Mouse (Mus musculus): ENCODE results near the gene Tssk2. TPM values are rescaled to one million over a fixed set of nuclear protein-coding genes. Genes with fewer than 3 reads are reported as not detected.

Tssk2 gene
- polyA plus RNA-seq (2015; fragmentation: Nextera tagmentation; extraction: Ambion mirVana) = 0.12 TPM in 1 of 2 replicates, not detected in the other

DNA sequence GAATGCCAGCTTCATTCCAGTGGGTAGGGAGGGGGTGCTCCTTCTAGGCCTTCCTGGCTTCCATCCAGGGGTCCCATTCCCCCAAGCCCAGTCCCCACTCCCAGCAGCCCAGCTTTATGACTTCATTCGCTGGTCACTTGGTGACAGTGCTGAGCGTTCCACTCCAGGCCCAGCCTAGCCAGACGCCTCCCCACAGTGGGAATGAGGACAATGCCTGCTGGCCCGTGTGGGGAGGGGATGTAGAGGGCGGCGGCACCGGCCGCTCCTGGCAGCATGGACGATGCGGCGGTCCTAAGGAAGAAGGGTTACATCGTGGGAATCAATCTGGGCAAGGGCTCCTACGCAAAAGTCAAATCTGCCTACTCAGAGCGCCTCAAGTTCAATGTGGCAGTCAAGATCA, at the start of gene Tssk2, which contains the start of gene Dgcr2:
Gene Tssk2 (plus strand): TSS at position 176 of the 400 bp plus-strand sequence.
Gene Dgcr2 (minus strand): TSS at position 101 of the 400 bp plus-strand sequence.
- 90% methylated on average over 14 of the region's 14 CpGs for WGBS
- H3K4me2 ChIP-seq (replicated peaks) = no peak within 1 kb of the TSS
- ATAC-seq (ENCODE audit: insufficient number of reproducible peaks, low FRiP score, low TSS enrichment, low read depth) = no peak
- H3K27ac ChIP-seq (replicated peaks) = no peak within 1 kb of the TSS
- no peak within 1 kb of the TSS for H3K4me3 ChIP-seq (replicated peaks)
- no peaks in the 10 kb centered on the region for H3K4me1 ChIP-seq
- no peak within 1 kb of the TSS for H3K9ac ChIP-seq
- H3K27me3 ChIP-seq = no peaks in the 10 kb centered on the region
- no peaks in the 10 kb centered on the region for H3K9me3 ChIP-seq (replicated peaks)
- peaks cover 50% of the 10 kb centered on the region for H3K36me3 ChIP-seq

DNA sequence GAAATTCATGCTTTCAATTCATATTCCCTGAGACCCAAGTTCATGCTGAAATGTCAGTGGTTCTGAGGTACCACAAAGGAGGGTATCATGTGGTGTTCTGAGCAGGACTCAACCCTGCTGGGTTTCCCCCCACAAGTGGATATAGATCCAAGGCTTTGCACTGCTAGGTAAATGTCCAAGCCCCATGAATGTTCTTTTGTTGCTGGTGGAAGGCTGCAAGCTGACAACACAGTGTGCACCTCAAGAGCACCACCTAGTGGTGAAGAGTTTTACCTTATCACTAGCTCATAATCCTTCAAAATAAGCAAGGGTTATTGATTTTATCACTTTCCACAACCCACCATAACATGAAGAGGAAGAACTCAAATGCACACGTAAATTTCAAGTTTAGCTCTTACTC, 49.5 kb upstream of the Tssk2 start:
- no peaks in the 10 kb centered on the region for H3K27me3 ChIP-seq
- no peaks in the 10 kb centered on the region for H3K4me1 ChIP-seq
- ATAC-seq (ENCODE audit: insufficient number of reproducible peaks, low FRiP score, low TSS enrichment, low read depth) = no peak
- H3K27ac ChIP-seq (replicated peaks) = no peak overlapping the region
- no peak overlapping the region for H3K4me3 ChIP-seq (replicated peaks)
- peaks cover 92% of the 10 kb centered on the region for H3K36me3 ChIP-seq
- 23% methylated on average over 1 of the region's 1 CpGs for WGBS
- H3K4me2 ChIP-seq (replicated peaks) = no peak overlapping the region
- H3K9ac ChIP-seq = no peak overlapping the region
- H3K9me3 ChIP-seq (replicated peaks) = no peaks in the 10 kb centered on the region

DNA sequence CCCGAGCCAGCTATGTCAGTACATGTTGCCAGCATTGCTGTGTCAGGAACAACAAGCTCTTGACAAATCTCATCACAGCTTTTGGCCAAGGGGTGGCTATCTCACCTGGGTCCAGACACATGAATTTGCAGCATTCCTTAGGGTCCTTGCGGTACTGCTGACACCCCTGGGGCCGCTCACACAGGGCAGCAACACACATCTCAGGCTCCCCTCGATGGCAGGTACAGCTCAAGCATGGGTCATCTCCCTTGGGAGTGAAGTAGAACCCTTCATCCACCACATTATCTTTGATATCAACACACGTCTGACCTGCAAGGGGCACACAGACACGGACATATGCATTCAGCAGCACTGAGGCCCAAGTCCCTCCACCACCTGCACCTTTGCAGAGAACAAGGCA, 49.0 kb upstream of the Tssk2 start:
- no peak overlapping the region for H3K4me2 ChIP-seq (replicated peaks)
- H3K4me3 ChIP-seq (replicated peaks) = no peak overlapping the region
- no peaks in the 10 kb centered on the region for H3K4me1 ChIP-seq
- ATAC-seq (ENCODE audit: insufficient number of reproducible peaks, low FRiP score, low TSS enrichment, low read depth) = no peak
- peaks cover 92% of the 10 kb centered on the region for H3K36me3 ChIP-seq
- H3K27me3 ChIP-seq = no peaks in the 10 kb centered on the region
- H3K9me3 ChIP-seq (replicated peaks) = no peaks in the 10 kb centered on the region
- WGBS = 76% methylated on average over 6 of the region's 6 CpGs
- H3K27ac ChIP-seq (replicated peaks) = no peak overlapping the region
- H3K9ac ChIP-seq = no peak overlapping the region

DNA sequence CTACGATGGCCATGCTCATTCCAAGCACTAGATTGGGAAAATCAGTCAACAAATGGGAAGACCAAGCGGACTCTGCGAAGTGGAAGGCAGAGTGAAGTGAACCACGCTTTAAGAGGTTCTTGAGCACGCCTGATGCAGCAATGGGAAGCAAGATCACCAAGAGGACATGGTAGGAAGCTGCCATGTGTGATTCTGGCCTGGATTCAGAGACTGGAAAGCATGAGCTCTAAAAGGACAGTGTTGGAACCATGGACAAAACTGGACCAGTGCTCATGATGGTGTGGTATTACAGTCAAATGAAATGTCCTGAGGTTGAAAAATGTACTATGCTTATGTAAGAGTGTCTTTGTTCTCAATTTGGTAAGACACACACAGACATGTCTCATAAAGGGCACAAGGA, 47.1 kb upstream of the Tssk2 start:
- H3K4me2 ChIP-seq (replicated peaks) = no peak overlapping the region
- ATAC-seq (ENCODE audit: insufficient number of reproducible peaks, low FRiP score, low TSS enrichment, low read depth) = no peak
- peaks cover 91% of the 10 kb centered on the region for H3K36me3 ChIP-seq
- no peak overlapping the region for H3K27ac ChIP-seq (replicated peaks)
- no peaks in the 10 kb centered on the region for H3K4me1 ChIP-seq
- H3K9me3 ChIP-seq (replicated peaks) = no peaks in the 10 kb centered on the region
- H3K9ac ChIP-seq = no peak overlapping the region
- no peaks in the 10 kb centered on the region for H3K27me3 ChIP-seq
- H3K4me3 ChIP-seq (replicated peaks) = no peak overlapping the region
- WGBS = 97% methylated on average over 5 of the region's 5 CpGs

DNA sequence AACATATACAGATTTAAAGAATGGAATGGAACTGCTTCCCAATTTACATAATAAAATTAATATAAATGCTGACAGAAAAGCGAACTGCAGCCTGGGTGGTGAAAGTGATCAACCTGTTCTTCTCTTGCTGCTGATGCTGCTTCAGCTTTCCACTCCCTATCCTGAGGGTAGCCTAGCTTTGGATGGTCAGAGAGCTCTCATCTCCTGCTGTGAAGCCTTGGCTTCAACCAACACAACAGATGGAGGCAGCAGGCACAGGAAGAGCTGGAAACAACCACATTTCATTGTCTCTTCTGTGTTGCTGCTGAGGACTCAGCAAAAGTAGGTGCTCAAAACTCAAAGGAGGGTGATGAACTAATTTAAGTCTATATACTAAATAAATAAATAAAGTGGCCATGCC, 46.6 kb upstream of the Tssk2 start:
- peaks cover 91% of the 10 kb centered on the region for H3K36me3 ChIP-seq
- WGBS = 95% methylated on average over 1 of the region's 1 CpGs
- no peak overlapping the region for H3K27ac ChIP-seq (replicated peaks)

DNA sequence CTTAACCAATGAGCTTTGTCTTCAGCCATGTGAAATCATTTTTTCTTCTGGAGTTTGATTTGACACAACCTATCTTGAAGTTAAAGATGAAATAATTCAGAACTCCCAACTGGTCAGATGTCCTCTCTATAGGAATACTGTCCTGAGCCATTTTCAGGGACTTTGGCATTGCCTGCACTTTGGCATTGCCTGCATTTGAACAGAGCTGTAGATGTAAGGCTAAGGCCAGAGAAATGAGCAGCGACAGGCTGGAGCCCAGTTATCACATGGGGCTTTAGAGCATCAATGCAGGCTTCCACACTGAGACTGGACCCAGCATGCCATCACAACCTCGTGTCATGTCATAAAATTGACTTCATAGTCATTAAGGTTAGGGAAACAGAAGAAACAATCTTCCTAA, 45.2 kb upstream of the Tssk2 start:
- no peak overlapping the region for H3K4me2 ChIP-seq (replicated peaks)
- H3K4me3 ChIP-seq (replicated peaks) = no peak overlapping the region
- no peaks in the 10 kb centered on the region for H3K4me1 ChIP-seq
- WGBS = 93% methylated on average over 2 of the region's 2 CpGs
- H3K9me3 ChIP-seq (replicated peaks) = no peaks in the 10 kb centered on the region
- ATAC-seq (ENCODE audit: insufficient number of reproducible peaks, low FRiP score, low TSS enrichment, low read depth) = no peak
- H3K9ac ChIP-seq = no peak overlapping the region
- no peak overlapping the region for H3K27ac ChIP-seq (replicated peaks)
- no peaks in the 10 kb centered on the region for H3K27me3 ChIP-seq
- peaks cover 91% of the 10 kb centered on the region for H3K36me3 ChIP-seq

More for the DNA sequence above, 46.6 kb upstream of the Tssk2 start:
- Histone ChIP-seq H3K27me3 (no peaks in the 10 kb centered on the region), H3K9ac (no peak overlapping the region), H3K9me3 (replicated peaks) (no peaks in the 10 kb centered on the region), H3K4me1 (no peaks in the 10 kb centered on the region), H3K4me2 (replicated peaks) (no peak overlapping the region), H3K4me3 (replicated peaks) (no peak overlapping the region)
- ATAC-seq (ENCODE audit: insufficient number of reproducible peaks, low FRiP score, low TSS enrichment, low read depth) = no peak

DNA sequence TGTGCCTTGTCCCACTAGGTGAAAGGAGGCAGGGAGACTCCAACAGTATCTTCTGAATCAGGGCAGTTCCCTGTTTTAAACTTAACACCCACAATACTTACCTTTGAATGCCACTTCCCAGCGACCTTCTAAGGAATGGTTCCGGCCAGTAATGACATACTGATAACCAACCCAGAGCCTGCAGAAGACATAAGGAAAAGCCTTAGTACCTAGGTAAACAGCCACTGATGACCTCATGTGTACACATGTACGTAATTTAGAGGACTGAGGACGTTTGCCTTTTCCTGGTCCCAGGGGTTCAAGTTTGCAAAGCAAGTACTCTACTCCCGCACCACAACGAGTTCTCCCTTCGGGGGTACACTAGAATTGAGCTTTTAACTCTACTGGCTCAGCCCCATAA, 41.3 kb upstream of the Tssk2 start:
- peaks cover 80% of the 10 kb centered on the region for H3K36me3 ChIP-seq
- WGBS = 88% methylated on average over 7 of the region's 7 CpGs

DNA sequence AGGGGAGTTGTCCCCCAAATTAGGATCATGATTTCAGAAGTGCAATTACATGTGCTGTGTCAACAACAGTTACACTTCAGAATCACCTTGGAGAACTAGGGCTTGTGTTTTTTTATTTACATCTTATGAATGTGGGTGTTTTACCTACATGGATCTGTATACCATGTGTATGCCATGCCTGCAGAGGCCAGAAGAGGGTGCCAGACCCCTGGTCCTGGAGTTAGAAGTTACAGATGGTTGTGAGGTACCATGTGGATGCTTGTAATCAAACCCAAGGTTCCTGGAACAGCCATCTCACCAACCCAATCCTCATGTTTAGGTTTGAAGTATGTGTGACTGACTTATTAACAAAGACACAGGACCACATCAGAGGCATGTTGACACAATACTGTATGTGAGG, 39.8 kb upstream of the Tssk2 start:
- no peak; the same call in 1 of the 2 replicates for ATAC-seq (ENCODE audit: insufficient number of reproducible peaks, low FRiP score, low TSS enrichment, low read depth)
- Histone ChIP-seq H3K9ac (no peak overlapping the region), H3K27me3 (no peaks in the 10 kb centered on the region), H3K4me3 (replicated peaks) (no peak overlapping the region), H3K4me2 (replicated peaks) (no peak overlapping the region), H3K4me1 (no peaks in the 10 kb centered on the region), H3K9me3 (replicated peaks) (no peaks in the 10 kb centered on the region), H3K36me3 (peaks cover 72% of the 10 kb centered on the region), H3K27ac (replicated peaks) (no peak overlapping the region)

More for the DNA sequence above, 41.3 kb upstream of the Tssk2 start:
- Histone ChIP-seq H3K27ac (replicated peaks) (no peak overlapping the region), H3K9me3 (replicated peaks) (no peaks in the 10 kb centered on the region), H3K4me3 (replicated peaks) (no peak overlapping the region), H3K9ac (no peak overlapping the region), H3K4me1 (no peaks in the 10 kb centered on the region), H3K27me3 (no peaks in the 10 kb centered on the region), H3K4me2 (replicated peaks) (no peak overlapping the region)
- no peak for ATAC-seq (ENCODE audit: insufficient number of reproducible peaks, low FRiP score, low TSS enrichment, low read depth)

DNA sequence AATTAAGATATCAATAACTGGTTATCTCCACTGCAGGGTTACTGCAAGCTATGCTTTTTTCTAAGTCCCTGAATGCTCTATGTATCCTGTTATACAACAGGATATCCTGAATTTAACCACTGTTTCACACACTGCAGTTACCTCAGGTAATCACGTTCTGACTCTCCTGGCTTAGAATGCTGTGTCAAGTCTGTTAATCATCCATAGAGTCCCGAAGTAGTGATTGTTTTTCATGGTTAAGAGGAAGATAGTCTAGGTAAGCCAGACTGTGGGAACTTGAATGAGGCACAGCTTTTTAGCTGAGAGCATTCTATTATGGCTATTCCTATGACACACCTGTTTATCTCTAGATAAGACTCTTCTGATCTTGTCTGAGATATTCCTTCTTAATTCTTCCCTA, 33.1 kb upstream of the Tssk2 start:
- peaks cover 38% of the 10 kb centered on the region for H3K36me3 ChIP-seq
- no peaks in the 10 kb centered on the region for H3K4me1 ChIP-seq
- 0 out of 2 replicates have a peak overlapping the region, but pooled peaks have one; percentile 5 for H3K27ac ChIP-seq (replicated peaks)
- no peaks in the 10 kb centered on the region for H3K9me3 ChIP-seq (replicated peaks)
- no peak overlapping the region for H3K4me2 ChIP-seq (replicated peaks)
- no peak for ATAC-seq (ENCODE audit: insufficient number of reproducible peaks, low FRiP score, low TSS enrichment, low read depth)
- no peak overlapping the region for H3K9ac ChIP-seq
- no peak overlapping the region for H3K4me3 ChIP-seq (replicated peaks)
- no peaks in the 10 kb centered on the region for H3K27me3 ChIP-seq
- 81% methylated on average over 2 of the region's 2 CpGs for WGBS

DNA sequence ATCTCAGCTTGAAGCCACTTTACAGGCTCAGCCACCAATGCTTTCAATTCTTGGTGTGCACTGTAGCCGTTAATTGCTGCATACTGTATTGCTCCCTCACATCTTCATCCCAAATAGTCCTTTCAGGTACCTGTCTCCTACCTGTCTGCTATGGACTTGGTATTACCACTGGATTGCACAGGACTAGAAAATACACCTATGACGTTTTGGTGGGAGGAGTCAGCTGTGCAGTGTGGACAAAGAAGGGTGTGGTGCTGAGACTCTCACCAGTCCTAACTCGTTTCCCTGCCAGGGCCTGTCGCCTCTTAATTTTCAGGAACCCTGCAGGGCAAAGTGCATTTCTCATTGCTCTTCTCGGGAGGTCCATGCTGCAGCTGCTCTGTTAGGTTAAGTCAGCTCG, 32.7 kb upstream of the Tssk2 start:
- Histone ChIP-seq H3K4me1 (no peaks in the 10 kb centered on the region), H3K27me3 (no peaks in the 10 kb centered on the region), H3K27ac (replicated peaks) (0 out of 2 replicates have a peak overlapping the region, but pooled peaks have one; percentile 5), H3K9ac (no peak overlapping the region), H3K36me3 (peaks cover 39% of the 10 kb centered on the region), H3K4me2 (replicated peaks) (no peak overlapping the region), H3K9me3 (replicated peaks) (no peaks in the 10 kb centered on the region), H3K4me3 (replicated peaks) (no peak overlapping the region)
- ATAC-seq (ENCODE audit: insufficient number of reproducible peaks, low FRiP score, low TSS enrichment, low read depth) = no peak
- 60% methylated on average over 6 of the region's 6 CpGs for WGBS

DNA sequence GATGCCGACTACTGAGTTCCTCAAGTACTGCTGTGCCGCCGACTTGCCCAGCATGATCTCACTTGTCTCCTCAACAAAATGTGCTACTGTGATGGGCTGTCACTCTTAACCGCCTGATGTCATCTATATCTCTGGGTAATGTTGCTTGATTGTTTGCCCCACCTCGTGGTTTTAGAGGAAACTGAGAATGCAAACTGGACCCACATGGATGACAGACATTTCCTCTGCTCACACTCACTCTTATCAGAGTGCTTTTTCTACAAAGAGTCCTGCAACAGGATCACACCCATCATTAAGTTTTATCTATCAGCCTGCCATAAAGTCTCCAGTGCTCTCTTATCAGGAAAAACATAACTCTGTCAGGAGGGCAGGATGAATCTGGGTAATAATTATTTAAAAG, 27.2 kb upstream of the Tssk2 start:
- Histone ChIP-seq H3K27me3 (no peaks in the 10 kb centered on the region), H3K4me2 (replicated peaks) (no peak overlapping the region), H3K36me3 (peaks cover 38% of the 10 kb centered on the region), H3K27ac (replicated peaks) (no peak overlapping the region), H3K9me3 (replicated peaks) (no peaks in the 10 kb centered on the region), H3K9ac (no peak overlapping the region), H3K4me1 (no peaks in the 10 kb centered on the region), H3K4me3 (replicated peaks) (no peak overlapping the region)
- no peak for ATAC-seq (ENCODE audit: insufficient number of reproducible peaks, low FRiP score, low TSS enrichment, low read depth)
- WGBS = 72% methylated on average over 5 of the region's 5 CpGs

DNA sequence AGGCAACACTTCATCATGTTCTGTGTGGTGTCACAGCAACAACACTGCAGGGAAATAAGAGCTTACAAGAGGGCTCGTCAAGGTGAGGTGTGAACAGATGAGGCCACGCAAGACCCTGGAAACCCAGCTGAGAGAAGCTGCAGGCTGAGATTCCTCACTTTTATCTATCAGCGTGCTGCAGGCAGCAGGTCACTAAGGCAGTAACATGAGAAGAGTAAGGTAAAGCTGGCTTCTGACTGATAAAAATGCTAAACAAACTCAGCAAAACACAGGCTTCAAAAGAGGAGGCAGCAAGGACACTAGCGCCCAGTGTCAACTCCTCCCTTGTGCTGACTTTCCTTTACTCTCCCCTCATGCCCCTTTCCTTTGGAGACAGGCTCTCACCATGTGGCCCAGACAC, 25.4 kb upstream of the Tssk2 start:
- no peak overlapping the region for H3K27ac ChIP-seq (replicated peaks)
- no peak overlapping the region for H3K4me3 ChIP-seq (replicated peaks)
- no peak for ATAC-seq (ENCODE audit: insufficient number of reproducible peaks, low FRiP score, low TSS enrichment, low read depth)
- no peak overlapping the region for H3K9ac ChIP-seq
- no peaks in the 10 kb centered on the region for H3K27me3 ChIP-seq
- no peaks in the 10 kb centered on the region for H3K9me3 ChIP-seq (replicated peaks)
- no peak overlapping the region for H3K4me2 ChIP-seq (replicated peaks)
- H3K4me1 ChIP-seq = no peaks in the 10 kb centered on the region
- peaks cover 36% of the 10 kb centered on the region for H3K36me3 ChIP-seq
- WGBS = 62% methylated on average over 4 of the region's 4 CpGs

All from embryonic facial prominence, embryonic 15.5 days (tissue).